Mouse (Mus musculus) lung, postnatal 0 days (tissue): ENCODE measurements around the gene Pim3.

Experiments
- CTCF ChIP-seq: IDR thresholded peaks from 2 replicates; pipeline ENCODE4 v1.5.1; 2016; ENCODE audit warnings: antibody characterized with exemption, mild to moderate bottlenecking
- EP300 ChIP-seq: IDR thresholded peaks from 2 replicates; pipeline ENCODE4 v1.6.1; 2016; ENCODE audit warnings: antibody characterized with exemption, mild to moderate bottlenecking, control low read depth

- TF ChIP-seq CTCF (no peak), EP300 (no peak)
These were observed 20.9 kb downstream of the Pim3 start for GRCm38 (mm10) chr15:88882851-88883250.
